Mouse (Mus musculus) c-Kit-positive CD71-positive TER-119-positive erythroid progenitor cells, embryonic 14.5 days (primary cell): ENCODE measurements around the gene Gucy2e.

ENCODE experiments used
- DNase-seq: peaks from one replicate; pipeline ENCODE4 v3.0.0-alpha.2; 2013; ENCODE audit warnings: low spot score

Gene Gucy2e

DNA sequence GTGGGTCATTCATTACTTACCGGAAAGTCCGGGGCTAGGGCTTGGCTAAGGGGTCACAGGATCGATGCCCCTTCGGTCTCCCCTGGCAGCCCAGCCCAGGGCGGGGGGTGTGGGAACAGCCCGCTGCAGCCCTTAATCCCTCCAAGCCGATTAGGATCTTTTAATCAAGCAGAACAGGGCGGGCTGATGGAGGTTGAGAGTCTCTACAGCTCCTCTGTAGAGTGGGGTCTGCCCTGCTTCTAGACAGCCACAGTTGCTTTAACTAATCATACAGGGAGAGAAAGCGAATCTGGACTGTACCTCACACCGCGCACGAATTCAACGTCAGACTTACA is at the start of gene Gucy2e:
Gucy2e (minus strand) TSS at position 111 of the 335 bp plus-strand sequence.
- DNase-seq = no peak

DNA sequence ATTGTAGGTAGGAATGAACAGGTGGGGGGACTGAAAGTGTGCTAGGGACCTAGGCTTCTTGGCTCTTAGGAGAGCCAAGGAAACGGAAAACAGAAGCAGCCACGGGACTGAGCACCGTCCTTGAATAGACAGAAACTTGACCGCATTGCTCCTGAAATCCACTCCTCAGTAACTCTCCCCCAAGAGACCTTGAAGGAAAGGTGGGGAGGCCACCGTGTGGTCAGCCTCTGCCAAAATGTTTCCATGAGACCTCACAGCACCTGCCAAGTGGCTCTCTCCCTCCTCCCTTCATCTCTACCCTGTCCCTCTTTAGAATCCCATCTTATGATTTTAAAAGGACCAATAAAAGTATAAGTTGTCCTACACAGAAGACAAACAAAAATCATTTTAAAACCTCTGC is 40.4 kb upstream of the Gucy2e start:
- no peak for DNase-seq

DNA sequence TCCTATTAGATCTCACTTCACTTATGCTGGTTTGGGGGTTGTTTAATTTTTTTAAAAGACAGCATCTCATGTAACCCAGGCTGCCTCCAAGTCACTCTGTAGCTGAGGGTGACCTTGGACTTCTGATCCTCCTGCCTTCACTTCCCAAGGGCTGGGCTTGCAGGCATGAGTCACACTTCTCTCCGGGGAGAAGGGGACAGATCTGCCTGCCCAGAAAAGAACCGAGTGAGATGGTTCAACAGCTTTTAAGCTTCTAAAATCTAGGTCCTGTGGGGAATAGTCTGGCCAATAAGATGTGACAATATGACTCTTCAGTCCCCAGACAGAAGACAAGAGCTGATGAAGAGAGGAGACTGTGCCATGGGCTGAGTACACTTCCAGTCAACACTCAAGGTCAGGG is 39.2 kb upstream of the Gucy2e start:
- DNase-seq = no peak

DNA sequence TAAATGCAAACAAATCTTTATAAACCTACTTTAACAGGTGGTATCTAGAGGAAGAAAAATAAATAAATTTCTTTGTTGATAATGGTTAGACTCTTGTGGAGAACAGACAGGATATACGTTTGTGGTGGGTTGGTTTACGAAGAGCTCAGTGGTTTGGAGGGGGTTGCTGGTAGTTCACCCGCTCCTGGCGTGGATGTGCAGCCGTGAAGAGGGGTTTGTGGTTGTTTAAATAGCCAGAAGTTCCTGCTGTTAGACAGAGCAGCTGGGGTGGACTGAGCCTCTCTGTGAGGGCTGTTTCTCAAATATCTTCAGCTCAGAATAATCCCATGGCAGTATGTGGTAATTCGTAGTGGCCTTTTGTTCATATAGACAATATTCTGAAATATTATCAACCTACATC is 38.8 kb upstream of the Gucy2e start:
- DNase-seq = no peak

DNA sequence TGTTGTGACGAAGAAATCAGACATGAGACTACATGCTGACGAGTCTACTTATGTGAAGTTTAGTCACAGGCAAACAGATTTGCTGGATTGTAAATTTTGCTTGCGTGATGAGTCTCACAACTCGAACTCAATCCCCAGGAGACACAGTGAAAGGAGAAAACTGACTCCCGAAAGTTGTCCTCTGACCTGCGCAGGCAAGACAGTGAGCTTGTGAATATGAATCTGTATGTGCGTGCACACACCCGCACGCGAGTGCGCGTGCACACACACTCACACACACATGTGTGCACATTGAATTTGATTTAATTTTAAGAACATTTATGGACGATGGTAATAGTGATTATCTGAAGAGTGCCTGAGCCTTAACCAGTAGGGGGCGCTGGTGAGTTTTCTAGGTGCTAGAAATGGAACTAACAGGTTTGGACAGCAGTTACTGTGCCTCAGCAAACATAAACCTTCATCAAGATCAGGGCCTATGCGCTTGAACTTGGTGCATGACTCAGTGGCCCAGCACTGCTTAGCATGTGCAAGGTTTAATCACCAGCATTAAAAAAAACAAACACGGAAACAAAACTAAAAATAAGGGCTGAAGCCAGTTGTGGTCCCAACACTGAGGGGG is 35.4 kb upstream of the Gucy2e start:
- DNase-seq = peak; percentile 82

DNA sequence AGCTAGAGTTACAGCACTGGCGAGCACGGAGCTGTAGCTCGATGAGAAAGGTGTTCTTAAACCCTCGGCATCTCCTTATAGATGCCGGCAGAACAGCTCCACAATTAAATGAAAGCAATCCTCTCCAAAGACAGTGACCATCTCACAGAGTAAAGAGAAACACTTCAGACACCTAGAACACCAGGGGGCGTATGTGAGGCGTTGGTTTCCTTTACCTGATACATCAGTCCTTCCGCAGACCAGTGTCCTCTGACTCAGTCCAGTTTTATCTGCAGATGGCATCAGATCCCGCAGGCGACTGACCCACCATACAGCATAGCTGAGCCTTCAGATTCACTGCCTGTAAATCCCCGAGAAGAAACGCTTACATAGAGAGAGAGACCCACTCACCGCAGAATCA is 32.7 kb upstream of the Gucy2e start:
- DNase-seq = peak; percentile 61

DNA sequence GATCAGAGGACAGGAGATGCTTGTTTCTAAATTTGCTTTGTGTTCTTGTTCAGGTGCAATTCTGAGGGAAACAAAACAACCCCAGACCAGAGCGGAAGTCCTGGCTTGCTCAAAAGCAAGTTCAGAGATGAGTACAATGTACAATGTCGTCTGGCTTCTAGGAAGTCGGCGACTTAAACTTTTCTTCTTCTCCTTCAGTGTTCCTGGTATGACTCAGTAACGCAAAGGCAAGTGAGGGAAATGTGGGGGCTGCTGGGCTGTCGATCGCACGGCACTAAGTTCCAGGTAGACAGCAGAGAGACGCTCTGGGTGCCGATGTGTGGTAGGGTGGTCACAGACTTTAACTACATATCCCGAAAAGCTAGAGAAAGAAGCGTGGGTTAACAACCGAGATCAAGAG is 31.3 kb upstream of the Gucy2e start:
- no peak for DNase-seq

DNA sequence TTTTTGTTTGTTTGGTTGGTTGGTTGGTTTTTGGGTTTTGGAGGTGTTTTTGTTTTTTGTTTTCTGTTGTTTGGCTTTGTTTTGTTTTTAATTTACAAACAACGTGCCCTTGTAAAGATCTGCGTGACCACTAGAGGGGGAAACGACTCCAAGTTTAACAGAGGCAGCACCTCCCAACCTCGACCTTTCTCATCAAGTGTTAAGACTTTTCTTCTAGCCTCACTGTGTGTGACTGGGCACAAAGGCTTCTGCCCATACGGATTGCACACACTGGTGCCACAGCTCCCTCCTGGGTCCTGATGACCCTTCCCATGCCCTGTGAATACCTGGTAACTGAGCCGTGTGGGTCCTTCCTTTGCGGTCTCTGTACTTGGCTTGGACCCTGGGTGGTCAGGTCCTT is 30.5 kb upstream of the Gucy2e start:
- DNase-seq = peak; percentile 35

DNA sequence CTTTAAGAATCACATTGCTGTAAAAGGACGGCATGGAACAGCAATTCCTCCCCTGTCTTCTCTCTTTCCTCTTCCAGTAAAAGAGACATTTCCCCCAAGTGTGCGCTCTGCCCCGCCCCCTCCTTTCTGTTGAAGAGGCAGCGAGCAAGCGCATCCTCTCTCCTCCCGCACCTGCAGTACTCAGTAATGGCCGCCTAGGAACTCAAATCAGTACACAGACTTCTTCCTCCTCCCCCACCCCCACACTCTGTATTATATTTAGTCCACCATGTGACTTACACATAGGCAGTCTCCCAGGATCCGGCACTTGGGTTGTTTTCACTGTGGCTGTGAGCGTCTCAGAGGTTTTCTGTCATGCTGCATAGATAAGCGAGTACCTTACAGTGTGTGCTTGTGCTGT is 29.4 kb upstream of the Gucy2e start:
- no peak for DNase-seq

DNA sequence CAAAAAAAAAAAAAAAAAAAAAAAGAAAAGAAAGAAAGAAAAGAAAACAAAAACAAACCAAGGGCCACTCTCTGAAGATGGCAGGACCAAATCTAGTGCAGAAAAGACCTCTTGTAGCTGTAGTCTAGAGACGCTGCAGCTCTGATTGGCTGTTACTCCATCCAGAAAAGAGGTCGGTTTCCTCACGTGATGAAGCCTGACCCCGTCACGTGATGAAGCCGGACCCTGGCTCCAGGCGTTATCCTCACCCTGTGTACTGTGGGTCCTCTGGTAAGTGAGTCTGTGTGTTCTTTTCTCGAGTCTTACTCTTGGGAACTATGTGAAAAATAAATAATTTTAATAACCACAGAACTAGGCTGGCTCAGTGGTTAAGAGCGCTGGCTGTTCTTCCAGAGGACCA is 28.6 kb upstream of the Gucy2e start:
- no peak for DNase-seq

DNA sequence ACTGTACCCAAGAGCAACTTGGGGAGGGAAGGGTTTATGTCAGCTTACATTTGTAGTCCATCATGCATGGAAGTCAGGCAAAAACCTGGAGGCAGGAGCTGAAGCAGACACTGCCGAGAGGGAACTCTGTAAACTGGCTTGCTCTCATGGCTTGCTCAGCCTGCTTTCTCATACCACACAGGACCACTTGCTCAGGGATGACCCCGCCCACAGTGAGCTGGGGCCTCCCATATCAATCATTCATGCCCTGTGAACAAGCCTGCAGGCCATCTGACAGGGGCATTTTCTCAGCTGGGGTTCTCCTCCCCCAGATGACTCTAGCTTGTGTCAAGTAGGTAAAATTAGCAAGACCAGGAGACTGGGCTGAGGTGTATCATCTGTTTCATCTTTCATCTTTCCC is 27.4 kb upstream of the Gucy2e start:
- DNase-seq = no peak

DNA sequence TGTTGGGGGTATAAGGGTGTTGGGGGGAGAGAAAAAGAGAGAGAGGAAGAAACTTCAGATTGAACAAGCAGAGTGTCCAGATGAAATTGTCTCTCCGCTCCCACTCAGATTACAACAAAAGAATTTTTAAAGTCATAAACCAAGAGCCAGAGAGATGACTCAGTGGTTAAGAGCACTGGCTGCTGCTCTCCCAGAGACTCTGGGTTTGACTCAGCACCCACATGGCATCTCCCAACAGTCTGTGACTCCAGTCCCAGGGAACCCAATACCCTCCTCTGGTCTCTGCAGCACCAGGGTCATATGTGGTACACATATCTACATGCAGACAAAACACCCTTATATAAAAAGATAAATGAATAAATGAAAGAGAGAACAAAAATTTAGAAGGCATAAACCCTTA is 23.3 kb upstream of the Gucy2e start:
- no peak for DNase-seq

DNA sequence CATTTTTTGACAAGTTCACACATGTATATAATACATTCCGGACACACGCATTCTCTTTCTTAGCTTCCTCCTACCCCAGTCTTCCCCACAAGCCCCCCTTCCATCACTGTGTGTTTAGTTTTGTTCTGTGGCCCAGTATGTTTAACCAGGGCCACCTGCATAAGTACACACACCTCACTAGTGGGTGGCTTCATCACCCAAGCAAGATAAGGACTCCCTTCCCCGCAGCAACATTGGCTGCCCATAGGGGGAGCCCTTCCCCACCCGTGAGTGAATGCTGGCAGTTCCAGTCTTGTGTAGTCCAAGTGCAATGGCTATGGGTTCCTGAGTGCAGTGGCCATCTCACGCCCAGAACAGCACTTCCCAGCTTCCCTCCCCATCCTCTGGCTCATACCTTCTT is 21.5 kb upstream of the Gucy2e start:
- peak; percentile 67 for DNase-seq

DNA sequence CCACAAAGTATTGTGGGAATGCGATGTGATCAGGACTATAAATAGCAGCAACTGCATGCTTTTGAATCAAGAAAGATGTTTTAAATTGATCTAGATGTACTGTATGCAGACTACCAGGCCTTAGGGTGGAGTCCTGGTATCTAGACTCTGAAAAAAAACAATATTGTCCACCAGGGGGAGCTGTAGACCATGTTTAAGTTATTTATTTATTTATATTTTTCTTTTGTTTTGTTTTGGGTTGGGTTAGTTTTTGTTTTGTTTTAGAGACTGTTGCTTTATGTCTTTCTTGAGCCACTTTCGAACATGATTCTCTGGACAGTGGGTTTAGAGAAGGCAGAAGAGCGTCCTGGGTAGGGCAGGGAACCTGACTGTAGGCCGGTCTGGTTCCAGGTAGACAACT is 21.0 kb upstream of the Gucy2e start:
- peak; percentile 72 for DNase-seq

DNA sequence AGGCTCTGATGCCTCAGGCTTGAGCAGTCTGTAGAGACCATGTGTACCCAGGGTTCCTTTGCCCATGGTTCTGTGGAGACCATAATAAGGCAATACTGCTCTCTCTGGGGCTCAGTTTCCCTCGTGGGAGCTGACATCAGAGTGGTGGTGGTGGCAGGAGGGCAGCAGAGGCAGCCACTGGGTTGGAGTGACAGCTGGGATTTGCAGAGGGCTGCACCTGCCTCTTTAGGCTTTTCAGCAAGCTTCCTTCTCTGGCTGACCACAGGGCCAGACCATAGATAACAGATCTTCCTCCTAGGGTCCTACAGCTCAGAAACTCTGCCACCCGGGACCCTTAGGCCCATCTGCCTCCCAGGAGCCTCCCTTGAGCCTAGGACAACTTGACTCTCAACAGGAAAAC is 20.2 kb upstream of the Gucy2e start:
- no peak for DNase-seq

DNA sequence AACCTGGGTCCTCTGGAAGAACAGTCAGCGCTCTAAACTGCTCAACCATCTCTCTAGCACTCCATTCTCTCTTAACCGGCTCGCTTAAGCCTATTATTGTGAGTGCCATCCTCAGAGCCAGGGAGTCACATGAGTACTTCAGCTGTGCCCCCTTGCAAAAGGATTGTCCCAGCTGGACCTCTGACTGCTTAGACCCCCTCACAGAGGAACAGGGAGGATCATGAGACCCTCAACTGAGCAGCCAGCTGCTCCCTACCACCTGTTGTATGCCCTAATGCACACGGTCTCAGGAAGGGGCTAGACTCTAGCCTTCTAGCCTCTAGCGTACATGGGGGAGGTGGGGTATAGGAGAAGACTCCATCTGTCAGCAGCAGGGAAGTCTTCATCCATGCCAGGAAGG is 18.0 kb upstream of the Gucy2e start:
- no peak for DNase-seq

DNA sequence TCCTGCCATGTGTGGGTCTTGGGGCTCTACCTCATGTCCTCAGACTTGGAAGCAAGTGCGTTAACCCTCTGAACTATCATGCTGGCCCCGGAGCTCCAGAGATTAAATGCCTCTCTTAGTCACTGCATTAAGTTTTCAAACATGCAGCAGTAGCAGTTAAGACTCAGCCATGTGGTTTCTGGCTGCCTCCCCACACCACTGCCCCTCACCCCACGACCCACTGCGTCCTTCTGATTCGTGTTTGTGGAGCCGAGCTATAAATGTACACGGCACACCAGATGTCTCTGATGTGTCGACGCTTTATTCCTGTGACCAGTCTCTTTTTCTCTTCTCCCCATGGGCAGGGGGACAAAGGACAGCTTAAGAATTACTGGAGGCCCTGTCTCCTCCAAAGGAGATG is 16.3 kb upstream of the Gucy2e start:
- no peak for DNase-seq

DNA sequence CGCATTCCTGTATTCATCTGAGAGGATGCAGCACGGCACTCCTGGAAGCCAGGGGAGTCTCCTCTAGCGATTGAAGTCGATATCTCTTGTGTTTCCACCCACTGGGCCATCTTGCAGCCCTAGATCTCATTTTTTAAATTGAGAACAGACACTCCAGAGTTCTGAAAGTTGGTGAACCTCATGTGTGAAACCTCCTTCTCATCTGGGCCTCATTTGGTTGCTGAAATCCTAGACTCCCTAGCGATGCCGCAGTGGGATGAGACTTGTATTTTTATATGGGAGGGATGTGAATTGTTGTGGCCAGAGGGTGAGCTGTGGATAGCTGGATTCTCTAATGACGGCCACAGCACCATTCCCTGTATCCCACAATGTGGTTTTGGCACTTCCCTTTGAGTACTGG is 15.1 kb upstream of the Gucy2e start:
- no peak for DNase-seq

DNA sequence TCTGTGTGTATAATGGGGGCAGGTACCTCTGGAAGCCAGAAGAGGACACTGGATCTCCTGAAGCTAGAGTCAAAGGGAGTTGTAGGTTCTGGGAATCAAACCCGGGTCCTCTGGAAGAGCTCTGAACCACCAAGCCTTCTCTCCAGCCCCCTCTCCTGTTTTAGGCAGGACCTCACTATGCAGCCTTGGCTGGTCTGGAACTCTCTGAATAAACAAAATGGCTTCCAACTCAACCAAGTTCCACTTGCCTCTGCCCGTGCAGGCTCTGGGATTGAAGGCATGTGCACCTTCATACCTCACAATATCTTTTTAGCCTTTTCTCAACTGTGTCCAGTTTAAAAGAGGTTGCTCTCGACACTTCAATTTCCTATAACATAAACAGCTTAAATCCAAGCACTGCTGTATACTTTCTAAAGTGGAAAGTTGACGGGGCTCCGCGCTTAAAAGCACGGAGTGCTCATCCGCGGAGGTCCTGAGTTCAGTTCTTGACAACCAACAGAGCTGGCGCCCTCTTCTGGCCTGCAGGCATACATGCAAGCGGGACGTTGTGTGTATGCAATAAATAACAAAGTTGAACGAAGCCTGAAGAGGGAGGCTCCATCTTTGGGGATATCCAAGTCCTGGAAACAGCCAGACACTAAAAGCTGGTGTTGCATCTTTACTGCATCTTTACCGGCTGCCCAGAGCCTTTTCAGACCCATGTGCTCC is 14.5 kb upstream of the Gucy2e start:
- no peak for DNase-seq

DNA sequence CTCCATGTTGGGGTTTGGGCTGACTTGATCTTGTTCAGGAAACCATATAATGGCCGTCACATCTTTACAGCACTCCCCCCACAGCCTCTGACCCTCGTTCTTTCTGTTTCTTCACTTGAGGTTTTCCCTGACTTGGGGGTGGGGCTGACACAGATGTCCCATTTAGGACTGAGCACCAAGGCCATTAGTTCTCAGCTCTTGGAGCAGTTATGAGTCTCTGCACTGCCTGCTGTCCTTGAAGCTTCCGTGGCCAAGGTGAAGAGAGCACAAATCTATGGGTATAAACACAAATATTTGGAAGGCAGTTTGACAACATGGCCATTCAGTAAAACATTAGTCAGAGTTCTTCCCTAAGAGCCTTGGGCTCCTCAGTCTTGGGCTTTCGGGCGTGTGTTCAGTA is 13.3 kb upstream of the Gucy2e start:
- no peak for DNase-seq

DNA sequence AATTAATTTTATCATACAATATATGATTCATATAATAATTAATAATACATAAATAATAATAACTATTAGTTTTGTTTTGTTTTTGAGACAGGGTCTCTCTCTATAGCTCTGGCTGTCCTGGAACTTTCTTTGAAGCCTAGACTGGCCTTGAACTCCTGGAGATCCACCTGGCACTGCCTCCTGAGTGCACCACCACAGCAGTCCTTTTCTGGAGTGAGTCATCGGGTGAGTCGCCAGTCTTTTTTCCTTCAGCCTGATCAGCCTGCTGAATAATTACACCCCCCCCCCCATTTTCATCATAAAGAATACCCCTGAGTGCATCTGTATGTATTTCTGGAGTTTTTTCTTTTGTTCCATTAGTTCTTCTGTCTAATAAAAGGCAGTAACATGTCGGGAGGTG is 12.3 kb upstream of the Gucy2e start:
- DNase-seq = no peak

DNA sequence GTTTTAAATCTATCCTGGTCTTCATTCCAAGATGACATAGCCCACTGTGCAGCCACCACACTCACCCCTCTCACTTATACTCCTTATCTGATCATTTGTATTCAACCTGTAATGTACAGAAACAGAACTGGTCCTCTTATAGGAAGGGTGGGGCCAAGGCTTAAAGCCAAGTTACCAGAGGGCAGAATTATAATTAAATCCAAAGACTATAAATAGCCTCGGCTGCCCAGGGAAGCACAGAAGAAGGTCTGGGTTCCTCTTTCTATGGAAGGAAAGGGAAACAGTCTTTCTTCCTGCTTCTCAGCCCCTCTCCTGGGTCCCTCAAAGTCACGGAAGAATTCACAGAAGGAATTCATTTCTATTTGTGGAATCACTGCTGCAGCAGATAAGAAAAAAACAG is 8.8 kb upstream of the Gucy2e start:
- DNase-seq = no peak

DNA sequence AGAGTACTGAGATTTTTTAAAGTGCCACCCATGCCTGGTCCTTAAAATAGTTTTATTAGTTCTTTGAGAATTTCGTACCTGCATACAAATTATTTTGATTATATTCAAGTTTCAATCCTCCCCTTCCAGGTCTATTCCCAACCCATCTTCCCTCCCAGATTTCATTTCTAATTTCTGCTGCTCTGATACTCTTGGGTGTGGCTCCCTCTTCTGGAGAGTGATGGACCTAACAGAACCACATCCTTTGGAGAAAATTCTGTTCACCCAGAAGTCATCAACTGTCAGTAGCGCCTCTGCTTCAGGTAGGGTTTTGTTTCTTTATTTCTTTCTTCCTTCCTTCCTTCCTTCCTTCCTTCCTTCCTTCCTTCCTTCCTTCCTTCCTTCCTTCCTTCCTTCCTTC is 8.1 kb upstream of the Gucy2e start:
- no peak for DNase-seq
